Mouse (Mus musculus) neural tube, embryonic 13.5 days (tissue): Measurements from ENCODE around the gene Csnk2a2. TPM values are rescaled to one million over a fixed set of nuclear protein-coding genes. Genes with fewer than 3 reads are reported as not detected.

Source experiments
- ATAC-seq: fragments of 200-750 bp; cut with Nextera tagmentation; 2 replicates; pipeline ENCODE4 v1.8.0; 2017; ENCODE audit warnings: low read depth, mild to moderate bottlenecking, moderate TSS enrichment, moderate library complexity
- H3K27ac ChIP-seq: fragments of 300-500 bp; sonication (generic); replicated peaks from 2 replicates; pipeline ENCODE4 v1.5.1; 2015; ENCODE audit warnings: moderate library complexity, mild to moderate bottlenecking, inconsistent platforms
- H3K27me3 ChIP-seq: fragments of 300-500 bp; sonication (generic); 2 replicates; pipeline ENCODE4 v1.6.1; 2015; ENCODE audit warnings: mild to moderate bottlenecking, inconsistent platforms
- H3K36me3 ChIP-seq: fragments of 300-500 bp; sonication (generic); 2 replicates; pipeline ENCODE4 v1.6.1; 2015; ENCODE audit warnings: mild to moderate bottlenecking, inconsistent platforms
- H3K4me1 ChIP-seq: fragments of 300-500 bp; sonication (generic); replicated peaks from 2 replicates; pipeline ENCODE4 v1.6.1; 2015; ENCODE audit warnings: inconsistent platforms
- H3K4me2 ChIP-seq: fragments of 300-500 bp; sonication (generic); 2 replicates; pipeline ENCODE4 v1.6.1; 2015; ENCODE audit warnings: inconsistent platforms, mild to moderate bottlenecking, moderate library complexity
- H3K4me3 ChIP-seq: fragments of 300-500 bp; sonication (generic); 2 replicates; pipeline ENCODE4 v1.5.1; 2015; ENCODE audit warnings: mild to moderate bottlenecking, inconsistent platforms
- H3K9ac ChIP-seq: fragments of 300-500 bp; sonication (generic); 2 replicates; pipeline ENCODE4 v1.6.1; 2015; ENCODE audit warnings: moderate library complexity, mild to moderate bottlenecking, inconsistent platforms
- H3K9me3 ChIP-seq: fragments of 300-500 bp; sonication (generic); 2 replicates; pipeline ENCODE4 v1.6.1; 2016; ENCODE audit warnings: inconsistent platforms
- WGBS: fragments of 180-500 bp; shearing (Covaris S2); methylation state at CpG from one replicate; pipeline ENCODE4 v1.1.7; 2015; 5-methylcytosine and 5-hydroxymethylcytosine counted together
- polyA plus RNA-seq: library from polyadenylated mRNA; unstranded; fragments of >200 nt; fragmentation: Nextera tagmentation; extraction: Ambion mirVana; gene quantifications from 2 replicates; pipeline ENCODE4 v1.2.1, GENCODE M21; 2015

Gene Csnk2a2
- polyA plus RNA-seq, result 8.0 and 8.6 TPM in 2 replicates

DNA sequence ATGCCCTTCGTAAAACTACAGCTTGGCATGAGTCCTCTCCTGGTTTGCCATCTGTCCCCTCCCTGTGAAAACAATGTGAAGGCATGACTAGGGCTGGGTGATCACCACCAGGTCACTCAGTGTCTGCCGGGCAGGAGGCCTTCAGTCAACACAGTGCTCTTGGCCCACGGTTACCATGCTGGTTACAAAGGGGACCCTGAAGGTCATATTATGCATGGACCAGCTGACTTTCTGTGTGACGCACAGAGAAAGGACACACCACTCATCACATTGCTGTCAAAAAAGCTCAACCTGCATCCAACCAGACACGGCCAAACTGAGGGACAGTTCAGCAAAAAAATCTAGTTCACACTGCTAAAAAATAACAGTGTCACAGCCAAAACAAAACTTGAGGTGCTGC is at the start of gene Csnk2a2:
Csnk2a2 (minus strand) TSS at position 34 of the 400 bp plus-strand sequence.
- H3K27me3 ChIP-seq, result no peaks in the 10 kb centered on the region
- peak within 1 kb of the TSS; percentile 63 for H3K4me2 ChIP-seq
- H3K36me3 ChIP-seq, result peaks cover 7% of the 10 kb centered on the region; the same call in 1 of the 2 replicates
- H3K4me3 ChIP-seq, result peak within 1 kb of the TSS; percentile 98
- no peak for ATAC-seq
- H3K9ac ChIP-seq, result peak within 1 kb of the TSS; percentile 96
- H3K27ac ChIP-seq, result no peak within 1 kb of the TSS
- 79% methylated on average over 5 of the region's 5 CpGs for WGBS
- H3K4me1 ChIP-seq, result peaks cover 20% of the 10 kb centered on the region
- no peaks in the 10 kb centered on the region for H3K9me3 ChIP-seq

GRCm38 (mm10) chr8:95539487-95539886 is 49.6 kb upstream of the Csnk2a2 start:
- Histone ChIP-seq H3K27ac (no peak overlapping the region), H3K27me3 (no peaks in the 10 kb centered on the region), H3K4me3 (no peak overlapping the region), H3K4me1 (no peaks in the 10 kb centered on the region), H3K9ac (no peak overlapping the region), H3K4me2 (no peak overlapping the region), H3K9me3 (no peaks in the 10 kb centered on the region), H3K36me3 (no peaks in the 10 kb centered on the region)
- WGBS, result 85% methylated on average over 5 of the region's 5 CpGs
- ATAC-seq, result no peak

DNA sequence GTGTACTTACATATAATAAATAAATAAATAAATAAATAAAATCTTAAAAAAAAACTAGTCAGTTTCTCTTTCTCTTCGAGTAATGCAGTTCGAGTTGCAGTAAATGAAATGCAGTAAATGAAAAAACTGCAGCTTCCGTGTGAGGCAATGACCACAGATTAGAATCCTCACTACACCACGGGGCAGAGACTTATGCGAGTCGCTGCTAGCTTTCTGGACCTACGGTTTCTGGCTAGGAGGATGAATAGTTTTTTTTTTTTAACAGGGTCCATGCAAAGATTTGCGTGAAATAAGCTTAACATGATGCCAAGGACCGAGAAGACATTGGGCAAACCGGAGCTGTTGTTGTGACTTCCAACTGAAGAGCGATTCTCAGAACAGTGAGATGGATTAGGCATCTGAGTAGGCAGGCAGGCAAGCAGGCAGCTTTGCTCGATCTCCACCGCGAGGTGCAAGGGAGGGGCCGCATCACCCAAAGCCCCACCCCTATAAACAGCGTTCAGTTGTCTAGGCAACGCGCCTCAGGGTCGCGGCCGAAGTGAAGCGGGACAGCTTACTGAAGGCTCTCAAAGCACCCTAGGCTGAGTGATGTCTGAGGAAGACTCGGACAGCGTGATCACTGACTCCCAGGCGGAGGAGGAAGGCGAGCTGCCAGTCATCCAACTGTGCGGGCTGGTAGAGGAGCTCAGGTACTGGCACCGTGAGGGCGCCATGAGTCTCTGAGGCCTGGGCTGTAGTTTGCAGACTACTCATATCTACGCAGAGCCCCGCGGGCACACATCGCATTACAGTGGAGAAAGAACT is 43.9 kb upstream of the Csnk2a2 start, which contains the start of gene Ccdc113:
Ccdc113 (plus strand) TSS at position 502 of the 804 bp plus-strand sequence.
- peak within 1 kb of the TSS; percentile 59 for H3K9ac ChIP-seq
- peak; percentile 90 for ATAC-seq
- WGBS, result 7% methylated on average over 33 of the region's 33 CpGs

DNA sequence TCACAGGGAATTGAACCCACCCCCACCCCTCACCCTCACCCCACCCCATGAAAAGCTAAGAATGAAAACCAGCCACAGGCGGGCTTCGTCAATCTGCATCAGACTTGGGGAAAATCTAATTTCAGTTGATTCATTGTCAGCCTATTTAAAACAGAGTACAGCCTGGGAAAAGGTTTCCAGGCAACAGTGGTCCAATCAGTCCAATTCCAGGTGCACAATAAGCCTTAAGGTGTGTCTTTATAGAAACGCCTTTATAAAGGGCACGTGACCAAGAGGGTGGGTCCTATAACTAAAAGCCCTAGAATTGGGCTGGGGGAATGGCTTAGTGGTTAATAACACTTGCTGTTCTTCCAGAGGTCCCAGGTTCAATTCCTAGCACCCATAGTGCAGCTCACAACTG is 42.4 kb upstream of the Csnk2a2 start:
- Histone ChIP-seq H3K27ac (no peak overlapping the region), H3K9me3 (no peaks in the 10 kb centered on the region), H3K36me3 (no peaks in the 10 kb centered on the region), H3K4me1 (peaks cover 5% of the 10 kb centered on the region), H3K9ac (no peak overlapping the region), H3K27me3 (no peaks in the 10 kb centered on the region), H3K4me3 (no peak overlapping the region), H3K4me2 (no peak overlapping the region)
- 61% methylated on average over 4 of the region's 4 CpGs for WGBS
- ATAC-seq, result no peak

More for the DNA sequence above, 43.9 kb upstream of the Csnk2a2 start, which contains the start of gene Ccdc113:
- H3K4me2 ChIP-seq, result peak within 1 kb of the TSS; percentile 61
- no peaks in the 10 kb centered on the region for H3K36me3 ChIP-seq
- no peaks in the 10 kb centered on the region for H3K9me3 ChIP-seq
- peak within 1 kb of the TSS; percentile 41 for H3K4me3 ChIP-seq
- peaks cover 5% of the 10 kb centered on the region for H3K4me1 ChIP-seq
- H3K27ac ChIP-seq, result no peak within 1 kb of the TSS
- H3K27me3 ChIP-seq, result no peaks in the 10 kb centered on the region

- H3K4me3 ChIP-seq, result no peak overlapping the region
- ATAC-seq, result no peak
- H3K27ac ChIP-seq, result no peak overlapping the region
- H3K9me3 ChIP-seq, result no peaks in the 10 kb centered on the region
- H3K27me3 ChIP-seq, result no peaks in the 10 kb centered on the region
- no peaks in the 10 kb centered on the region for H3K36me3 ChIP-seq
- 68% methylated on average over 9 of the region's 9 CpGs for WGBS
- no peak overlapping the region for H3K4me2 ChIP-seq
- H3K9ac ChIP-seq, result no peak overlapping the region
- peaks cover 5% of the 10 kb centered on the region; the same call in 1 of the 2 replicates for H3K4me1 ChIP-seq
These were observed 39.0 kb upstream of the Csnk2a2 start for GRCm38 (mm10) chr8:95528750-95529310.

DNA sequence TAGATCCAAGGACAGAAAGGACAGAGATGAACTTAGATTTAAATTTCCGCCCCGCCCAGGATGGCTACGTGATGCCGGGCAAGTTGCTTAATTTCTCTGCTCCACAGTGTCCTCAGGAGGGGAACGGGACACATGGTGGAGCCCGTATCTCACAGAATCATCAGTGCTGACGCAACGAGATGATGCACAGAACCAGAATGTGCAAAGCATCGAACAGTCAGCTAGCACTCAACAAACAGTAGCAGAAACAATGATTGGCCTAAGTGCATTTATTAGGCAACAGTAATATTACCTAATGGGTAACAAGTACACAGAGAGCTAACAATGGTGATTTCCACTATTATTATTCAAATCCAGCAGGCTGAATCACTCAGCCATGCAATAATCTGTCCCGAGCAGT is 38.4 kb upstream of the Csnk2a2 start:
- no peaks in the 10 kb centered on the region for H3K27me3 ChIP-seq
- 80% methylated on average over 10 of the region's 10 CpGs for WGBS
- no peak overlapping the region for H3K9ac ChIP-seq
- H3K9me3 ChIP-seq, result no peaks in the 10 kb centered on the region
- no peak overlapping the region for H3K4me3 ChIP-seq
- no peak overlapping the region for H3K4me2 ChIP-seq
- H3K4me1 ChIP-seq, result no peaks in the 10 kb centered on the region
- H3K36me3 ChIP-seq, result no peaks in the 10 kb centered on the region
- no peak for ATAC-seq
- H3K27ac ChIP-seq, result no peak overlapping the region

DNA sequence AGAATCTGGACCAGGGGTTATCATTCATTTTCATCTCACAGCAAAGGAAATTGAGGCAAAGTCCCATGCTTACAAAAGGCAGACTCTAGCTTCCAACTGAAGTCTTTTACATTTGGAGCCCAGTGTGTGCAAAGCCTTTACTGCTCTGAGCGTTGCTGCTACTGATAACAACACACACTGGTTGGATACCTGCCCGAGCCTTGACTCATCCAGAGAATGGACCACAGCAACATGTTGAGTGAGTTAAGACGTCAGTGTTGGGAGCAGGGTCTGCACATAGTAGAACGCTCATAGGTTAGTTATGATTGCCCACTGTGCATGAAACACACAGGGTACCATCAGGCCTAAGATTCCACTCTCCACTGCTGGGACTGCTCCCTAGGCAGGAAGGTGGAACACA is 34.2 kb upstream of the Csnk2a2 start:
- ATAC-seq, result no peak
- Histone ChIP-seq H3K4me3 (no peak overlapping the region), H3K9ac (no peak overlapping the region), H3K4me1 (no peaks in the 10 kb centered on the region), H3K36me3 (no peaks in the 10 kb centered on the region), H3K9me3 (no peaks in the 10 kb centered on the region), H3K27me3 (no peaks in the 10 kb centered on the region), H3K27ac (no peak overlapping the region), H3K4me2 (no peak overlapping the region)
- WGBS, result 93% methylated on average over 4 of the region's 4 CpGs

DNA sequence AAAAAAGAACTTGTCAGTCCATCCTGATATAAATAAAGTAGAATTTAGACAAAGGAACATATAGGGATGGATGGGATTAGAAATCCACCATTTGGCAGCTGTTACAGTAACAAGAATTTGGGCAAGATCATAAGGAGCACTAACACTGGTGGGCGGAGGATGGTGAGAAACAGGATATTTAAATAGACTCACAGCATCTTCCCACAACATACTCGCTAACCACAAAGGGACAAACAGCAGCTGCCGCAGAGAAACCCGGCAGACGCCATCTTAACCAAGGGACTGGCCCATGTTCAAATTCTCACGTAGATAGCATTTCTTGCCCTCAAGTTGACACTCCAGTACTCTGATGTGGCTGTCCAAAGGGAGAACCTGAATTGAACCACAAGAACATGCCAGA is 27.1 kb upstream of the Csnk2a2 start:
- Histone ChIP-seq H3K27me3 (no peaks in the 10 kb centered on the region), H3K4me1 (no peaks in the 10 kb centered on the region), H3K36me3 (no peaks in the 10 kb centered on the region), H3K27ac (no peak overlapping the region), H3K9ac (no peak overlapping the region), H3K9me3 (no peaks in the 10 kb centered on the region), H3K4me2 (no peak overlapping the region), H3K4me3 (no peak overlapping the region)
- 88% methylated on average over 6 of the region's 6 CpGs for WGBS
- no peak for ATAC-seq

- no peaks in the 10 kb centered on the region for H3K27me3 ChIP-seq
- no peaks in the 10 kb centered on the region for H3K9me3 ChIP-seq
- no peak overlapping the region for H3K4me2 ChIP-seq
- WGBS, result 78% methylated on average over 4 of the region's 4 CpGs
- H3K4me1 ChIP-seq, result no peaks in the 10 kb centered on the region
- no peaks in the 10 kb centered on the region for H3K36me3 ChIP-seq
- no peak overlapping the region for H3K27ac ChIP-seq
- H3K9ac ChIP-seq, result no peak overlapping the region
- no peak overlapping the region for H3K4me3 ChIP-seq
- ATAC-seq, result no peak
These were observed 23.4 kb upstream of the Csnk2a2 start for GRCm38 (mm10) chr8:95513219-95513618.

DNA sequence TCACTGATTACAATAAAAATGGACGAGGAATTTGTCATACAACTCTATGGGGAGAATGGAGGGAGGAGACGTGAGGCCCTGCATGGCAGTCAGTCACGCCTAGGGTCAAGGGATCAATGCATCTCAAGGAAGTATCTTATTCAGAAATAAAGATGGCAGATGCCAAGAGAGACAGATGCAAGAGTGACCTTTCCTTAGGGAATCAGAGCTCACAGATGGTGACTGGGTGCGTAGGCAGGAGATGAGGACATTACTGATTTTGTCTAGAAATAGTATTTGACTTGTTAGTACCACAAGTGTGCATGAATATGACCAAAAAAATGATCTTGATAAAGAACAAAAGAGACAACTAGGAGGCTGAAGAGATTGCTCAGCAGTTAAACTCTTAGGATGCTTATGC is 22.4 kb upstream of the Csnk2a2 start:
- Histone ChIP-seq H3K9ac (no peak overlapping the region), H3K9me3 (no peaks in the 10 kb centered on the region), H3K4me1 (no peaks in the 10 kb centered on the region), H3K4me3 (no peak overlapping the region), H3K4me2 (no peak overlapping the region), H3K27me3 (no peaks in the 10 kb centered on the region), H3K27ac (no peak overlapping the region), H3K36me3 (no peaks in the 10 kb centered on the region)
- WGBS, result 48% methylated on average over 4 of the region's 4 CpGs
- ATAC-seq, result no peak

- no peak for ATAC-seq
- Histone ChIP-seq H3K4me1 (no peaks in the 10 kb centered on the region), H3K9me3 (no peaks in the 10 kb centered on the region), H3K4me2 (no peak overlapping the region), H3K36me3 (no peaks in the 10 kb centered on the region), H3K27ac (no peak overlapping the region), H3K27me3 (no peaks in the 10 kb centered on the region), H3K4me3 (no peak overlapping the region), H3K9ac (no peak overlapping the region)
- 78% methylated on average over 5 of the region's 5 CpGs for WGBS
These were observed 16.4 kb upstream of the Csnk2a2 start for GRCm38 (mm10) chr8:95506245-95506644.

DNA sequence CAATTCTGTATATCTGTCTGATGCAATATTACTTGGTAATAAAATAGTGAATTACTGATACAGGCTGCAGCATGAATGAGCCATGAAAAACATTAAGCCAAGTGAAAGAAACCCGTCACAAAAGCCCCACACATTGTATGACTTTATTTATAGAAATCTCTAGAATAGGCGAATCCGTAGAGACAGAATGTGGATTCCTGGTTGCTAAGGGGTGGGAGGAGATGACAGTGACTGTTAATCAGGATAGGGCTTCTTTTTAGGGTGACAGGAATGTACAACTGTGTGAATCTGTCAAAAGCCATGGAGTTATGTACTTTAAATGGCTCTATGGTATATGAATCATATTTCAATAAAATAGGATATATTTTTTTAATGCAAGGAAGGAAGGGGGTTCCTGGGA is 15.8 kb upstream of the Csnk2a2 start:
- no peak overlapping the region for H3K4me3 ChIP-seq
- no peak overlapping the region for H3K27ac ChIP-seq
- H3K9ac ChIP-seq, result no peak overlapping the region
- H3K27me3 ChIP-seq, result no peaks in the 10 kb centered on the region
- H3K36me3 ChIP-seq, result no peaks in the 10 kb centered on the region
- H3K4me1 ChIP-seq, result no peaks in the 10 kb centered on the region
- H3K9me3 ChIP-seq, result no peaks in the 10 kb centered on the region
- ATAC-seq, result no peak
- H3K4me2 ChIP-seq, result no peak overlapping the region
- WGBS, result 60% methylated on average over 3 of the region's 3 CpGs
